Mouse (Mus musculus): Measurements from ENCODE around the gene Svs1. TPM values are rescaled to one million over a fixed set of nuclear protein-coding genes. Genes with fewer than 3 reads are reported as not detected.

Gene Svs1
- polyA plus RNA-seq, 1 experiment from 2014 or later: not detected

DNA sequence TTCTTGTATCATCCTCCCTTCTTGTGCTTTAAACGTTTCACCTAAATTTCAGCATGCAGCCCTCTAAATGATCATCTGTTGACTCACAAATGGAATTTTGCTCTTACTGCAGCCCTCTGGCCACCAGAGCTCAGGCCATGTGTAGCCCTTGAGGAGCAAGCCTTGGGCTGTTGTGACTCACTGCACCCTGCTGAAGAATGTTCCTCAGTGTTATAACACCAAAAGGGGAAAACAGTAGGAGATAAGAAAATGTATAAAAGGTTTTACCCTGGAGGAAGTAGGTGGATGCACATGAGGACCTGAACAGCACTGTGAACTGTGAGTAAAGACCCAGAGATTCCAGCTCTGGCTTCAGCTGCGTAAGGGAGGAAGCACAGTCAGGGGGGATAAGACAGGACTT lies 12.0 kb upstream of the Svs1 start, which contains the start of gene Doxl2:
Gene Doxl2 (plus strand): TSS at position 301 of the 400 bp plus-strand sequence.
- 80% methylated on average over 2 of the region's 2 CpGs for WGBS

DNA sequence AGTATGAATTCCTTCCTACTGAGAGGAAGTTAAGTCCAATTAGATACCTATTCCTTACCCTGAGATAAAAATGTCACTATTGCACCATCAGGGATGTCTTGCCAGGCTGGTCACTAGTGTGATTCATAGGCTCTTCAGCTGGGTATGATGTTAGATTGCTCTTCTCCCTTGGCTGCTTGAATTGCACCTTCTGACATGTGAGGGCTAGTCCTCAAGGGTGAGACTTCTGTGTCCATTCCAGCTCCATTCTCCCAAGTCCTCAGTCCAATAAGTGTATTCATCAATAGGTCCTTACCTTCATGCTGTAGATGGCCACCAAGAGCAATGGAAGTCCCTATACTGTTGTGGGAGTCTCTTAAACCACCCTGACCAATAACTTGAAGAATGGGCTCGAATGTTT lies 7.0 kb upstream of the Svs1 start:
- H3K4me2 ChIP-seq: no peak overlapping the region
- H3K27me3 ChIP-seq: no peaks in the 10 kb centered on the region
- H3K4me3 ChIP-seq: no peak overlapping the region
- no peaks in the 10 kb centered on the region for H3K4me1 ChIP-seq
- H3K9me3 ChIP-seq: no peaks in the 10 kb centered on the region
- no peak overlapping the region for H3K9ac ChIP-seq
- no peak overlapping the region for H3K27ac ChIP-seq
- H3K36me3 ChIP-seq: no peaks in the 10 kb centered on the region
- no peak for ATAC-seq (ENCODE audit: insufficient number of reproducible peaks, insufficient read depth, low FRiP score, low TSS enrichment, low read depth)
- WGBS: 43% methylated on average over 1 of the region's 1 CpGs

More for the DNA sequence above, 12.0 kb upstream of the Svs1 start, which contains the start of gene Doxl2:
- no peaks in the 10 kb centered on the region for H3K27me3 ChIP-seq
- no peak within 1 kb of the TSS for H3K4me3 ChIP-seq
- no peak for ATAC-seq (ENCODE audit: insufficient number of reproducible peaks, insufficient read depth, low FRiP score, low TSS enrichment, low read depth)
- H3K9me3 ChIP-seq: no peaks in the 10 kb centered on the region
- no peak within 1 kb of the TSS for H3K9ac ChIP-seq
- no peaks in the 10 kb centered on the region for H3K36me3 ChIP-seq
- no peak within 1 kb of the TSS for H3K27ac ChIP-seq
- H3K4me2 ChIP-seq: no peak within 1 kb of the TSS
- H3K4me1 ChIP-seq: no peaks in the 10 kb centered on the region

GRCm38 (mm10) chr6:48982305-48982704 lies 4.4 kb upstream of the Svs1 start:
- WGBS: 80% methylated on average over 3 of the region's 3 CpGs
- no peaks in the 10 kb centered on the region for H3K36me3 ChIP-seq

GRCm38 (mm10) chr6:48989971-48990370 lies 3.3 kb downstream of the Svs1 start:
- H3K36me3 ChIP-seq: no peaks in the 10 kb centered on the region

More at GRCm38 (mm10) chr6:48982305-48982704, 4.4 kb upstream of the Svs1 start:
- ATAC-seq (ENCODE audit: insufficient number of reproducible peaks, insufficient read depth, low FRiP score, low TSS enrichment, low read depth): no peak
- no peaks in the 10 kb centered on the region for H3K27me3 ChIP-seq
- H3K4me3 ChIP-seq: no peak overlapping the region
- no peak overlapping the region for H3K9ac ChIP-seq
- no peaks in the 10 kb centered on the region for H3K9me3 ChIP-seq
- H3K4me1 ChIP-seq: no peaks in the 10 kb centered on the region
- no peak overlapping the region for H3K27ac ChIP-seq
- no peak overlapping the region for H3K4me2 ChIP-seq

DNA sequence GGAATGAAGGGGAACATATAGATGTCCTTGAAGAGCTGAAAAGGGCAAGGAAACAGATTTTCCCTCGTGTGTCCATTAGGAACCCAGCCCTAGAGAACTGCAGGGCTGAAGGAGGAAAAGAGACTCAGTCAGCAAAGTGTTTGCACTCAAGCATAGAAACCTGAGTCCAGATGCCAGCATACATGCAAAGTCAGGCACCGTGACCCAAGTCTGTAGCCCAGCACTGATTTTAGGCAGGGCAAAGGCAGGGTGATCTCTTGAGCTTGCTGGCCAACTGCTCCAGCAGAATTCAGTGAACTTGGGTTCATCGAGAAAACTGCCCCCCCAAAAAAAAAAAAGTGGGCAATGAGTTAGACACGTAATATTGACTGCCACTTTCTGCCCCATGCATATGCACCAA lies 5.3 kb downstream of the Svs1 start:
- 74% methylated on average over 4 of the region's 4 CpGs for WGBS

More at GRCm38 (mm10) chr6:48989971-48990370, 3.3 kb downstream of the Svs1 start:
- H3K4me3 ChIP-seq: no peak overlapping the region
- H3K9me3 ChIP-seq: no peaks in the 10 kb centered on the region
- H3K4me1 ChIP-seq: no peaks in the 10 kb centered on the region
- H3K4me2 ChIP-seq: no peak overlapping the region
- WGBS: 91% methylated on average over 5 of the region's 5 CpGs
- H3K9ac ChIP-seq: no peak overlapping the region
- H3K27me3 ChIP-seq: no peaks in the 10 kb centered on the region
- no peak overlapping the region for H3K27ac ChIP-seq
- ATAC-seq (ENCODE audit: insufficient number of reproducible peaks, insufficient read depth, low FRiP score, low TSS enrichment, low read depth): no peak

GRCm38 (mm10) chr6:48998186-48998585 lies 11.5 kb downstream of the Svs1 start:
- no peaks in the 10 kb centered on the region for H3K36me3 ChIP-seq
- H3K4me1 ChIP-seq: no peaks in the 10 kb centered on the region
- WGBS: 57% methylated on average over 6 of the region's 6 CpGs
- no peak overlapping the region for H3K4me2 ChIP-seq
- ATAC-seq (ENCODE audit: insufficient number of reproducible peaks, insufficient read depth, low FRiP score, low TSS enrichment, low read depth): no peak
- no peaks in the 10 kb centered on the region for H3K27me3 ChIP-seq
- H3K9ac ChIP-seq: no peak overlapping the region
- no peak overlapping the region for H3K4me3 ChIP-seq
- no peak overlapping the region for H3K27ac ChIP-seq
- no peaks in the 10 kb centered on the region for H3K9me3 ChIP-seq

More for the DNA sequence above, 5.3 kb downstream of the Svs1 start:
- Histone ChIP-seq H3K4me2 (no peak overlapping the region), H3K36me3 (no peaks in the 10 kb centered on the region), H3K27me3 (no peaks in the 10 kb centered on the region), H3K27ac (no peak overlapping the region), H3K9me3 (no peaks in the 10 kb centered on the region), H3K4me3 (no peak overlapping the region), H3K9ac (no peak overlapping the region), H3K4me1 (no peaks in the 10 kb centered on the region)
- ATAC-seq (ENCODE audit: insufficient number of reproducible peaks, insufficient read depth, low FRiP score, low TSS enrichment, low read depth): no peak

- 81% methylated on average over 4 of the region's 4 CpGs for WGBS
Observed at GRCm38 (mm10) chr6:48998796-48999195, 12.1 kb downstream of the Svs1 start.

DNA sequence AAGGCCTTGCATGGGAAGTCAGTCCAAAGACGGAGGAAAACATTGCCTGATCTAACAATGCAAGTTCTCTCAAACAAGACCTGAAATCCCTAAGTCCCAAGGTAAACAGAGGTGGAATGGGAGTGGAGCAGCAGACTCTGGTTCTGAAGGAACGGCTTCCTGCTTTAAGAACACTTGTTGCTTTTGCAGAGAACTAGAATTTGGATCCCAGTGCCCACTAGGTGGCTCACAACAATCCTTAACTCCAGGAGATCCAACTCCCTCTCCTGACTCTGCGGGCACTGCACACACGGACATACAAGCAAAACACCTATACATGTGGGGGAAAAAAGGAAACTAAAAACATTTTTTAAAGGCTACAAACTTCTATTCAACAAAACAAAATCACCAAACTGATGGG lies 16.7 kb downstream of the Svs1 start:
- ATAC-seq (ENCODE audit: insufficient number of reproducible peaks, insufficient read depth, low FRiP score, low TSS enrichment, low read depth): no peak
- WGBS: 41% methylated on average over 4 of the region's 4 CpGs
- no peaks in the 10 kb centered on the region for H3K36me3 ChIP-seq
- H3K4me2 ChIP-seq: no peak overlapping the region
- H3K27ac ChIP-seq: no peak overlapping the region
- no peaks in the 10 kb centered on the region for H3K27me3 ChIP-seq
- H3K9me3 ChIP-seq: no peaks in the 10 kb centered on the region
- H3K4me1 ChIP-seq: peaks cover 2% of the 10 kb centered on the region
- no peak overlapping the region for H3K4me3 ChIP-seq
- no peak overlapping the region for H3K9ac ChIP-seq

More at GRCm38 (mm10) chr6:48998796-48999195, 12.1 kb downstream of the Svs1 start:
- no peak overlapping the region for H3K4me2 ChIP-seq
- H3K9me3 ChIP-seq: no peaks in the 10 kb centered on the region
- no peaks in the 10 kb centered on the region for H3K4me1 ChIP-seq
- no peaks in the 10 kb centered on the region for H3K27me3 ChIP-seq
- no peak for ATAC-seq (ENCODE audit: insufficient number of reproducible peaks, insufficient read depth, low FRiP score, low TSS enrichment, low read depth)
- H3K36me3 ChIP-seq: no peaks in the 10 kb centered on the region
- H3K4me3 ChIP-seq: no peak overlapping the region
- H3K27ac ChIP-seq: no peak overlapping the region
- no peak overlapping the region for H3K9ac ChIP-seq

DNA sequence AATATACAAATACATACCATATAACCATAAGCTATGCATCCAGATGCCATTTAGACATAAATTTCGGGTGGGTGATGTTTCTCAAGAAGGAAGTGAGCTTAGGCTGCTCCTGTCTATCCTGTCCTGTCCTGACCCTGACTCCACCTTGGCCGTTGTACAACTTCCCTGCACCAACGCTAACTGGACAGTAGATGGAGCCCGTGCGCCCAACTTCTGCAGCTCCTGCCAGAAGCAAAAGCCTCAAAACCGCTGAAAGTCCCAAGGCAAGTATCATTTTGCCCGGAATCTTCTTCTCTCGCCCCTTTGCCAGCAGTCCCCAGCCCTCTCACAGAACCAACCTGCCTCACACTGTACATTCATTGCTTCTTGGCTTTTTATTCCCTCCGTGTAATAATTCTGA lies 21.3 kb downstream of the Svs1 start:
- WGBS: 1% methylated on average over 9 of the region's 9 CpGs
- H3K4me3 ChIP-seq: peak overlapping the region; percentile 36

DNA sequence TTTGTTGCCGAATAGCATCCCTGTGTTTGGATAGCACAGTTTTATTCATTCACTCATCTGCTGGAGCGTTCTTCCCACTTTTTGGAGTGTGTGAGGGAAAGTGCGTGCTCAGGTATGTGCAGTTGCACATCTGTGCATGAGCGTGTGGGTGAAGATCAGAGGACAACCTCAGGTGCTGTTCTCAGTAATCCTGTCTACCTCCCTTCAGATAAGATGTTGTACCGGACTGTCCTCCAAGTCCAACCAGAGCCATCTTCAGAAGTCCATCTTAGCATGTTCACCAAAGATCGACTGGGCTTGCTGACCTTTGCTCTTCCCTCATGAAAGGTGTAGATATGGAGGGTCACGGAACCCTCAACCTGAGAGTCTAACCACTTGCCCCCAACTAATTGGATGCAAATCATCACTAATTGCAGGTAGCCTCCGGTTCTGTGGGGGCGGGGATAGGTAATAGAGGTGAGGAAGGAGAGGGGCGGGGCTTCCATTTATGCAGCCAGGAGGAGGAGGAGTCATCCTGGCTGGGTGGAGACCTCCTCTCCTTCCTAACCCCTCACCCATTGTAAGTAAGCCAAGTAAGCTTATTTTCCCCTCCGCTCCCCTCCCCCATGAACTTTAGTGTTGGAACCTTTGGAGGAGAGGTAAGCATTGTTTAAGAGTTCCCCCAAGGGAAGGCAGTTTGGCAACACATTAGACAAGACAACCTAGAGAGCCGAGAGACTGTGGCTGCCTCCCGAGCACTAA lies 21.9 kb downstream of the Svs1 start:
- peak overlapping the region; percentile 12; the same call in 1 of the 2 replicates for H3K27ac ChIP-seq
- H3K9ac ChIP-seq: peak overlapping the region; percentile 32; the same call in 1 of the 2 replicates
- no peaks in the 10 kb centered on the region for H3K9me3 ChIP-seq
- 23% methylated on average over 13 of the region's 13 CpGs for WGBS
- H3K27me3 ChIP-seq: no peaks in the 10 kb centered on the region
- H3K4me2 ChIP-seq: peak overlapping the region; percentile 58
- no peaks in the 10 kb centered on the region for H3K36me3 ChIP-seq
- H3K4me1 ChIP-seq: peaks cover 12% of the 10 kb centered on the region
- peak overlapping the region; percentile 36 for H3K4me3 ChIP-seq
- no peak for ATAC-seq (ENCODE audit: insufficient number of reproducible peaks, insufficient read depth, low FRiP score, low TSS enrichment, low read depth)

More for the DNA sequence above, 21.3 kb downstream of the Svs1 start:
- no peaks in the 10 kb centered on the region for H3K9me3 ChIP-seq
- H3K27ac ChIP-seq: no peak overlapping the region
- ATAC-seq (ENCODE audit: insufficient number of reproducible peaks, insufficient read depth, low FRiP score, low TSS enrichment, low read depth): no peak
- peaks cover 12% of the 10 kb centered on the region for H3K4me1 ChIP-seq
- peak overlapping the region; percentile 58 for H3K4me2 ChIP-seq
- no peaks in the 10 kb centered on the region for H3K27me3 ChIP-seq
- H3K36me3 ChIP-seq: no peaks in the 10 kb centered on the region
- 0 out of 2 replicates have a peak overlapping the region, but pooled peaks have one; percentile 32 for H3K9ac ChIP-seq

DNA sequence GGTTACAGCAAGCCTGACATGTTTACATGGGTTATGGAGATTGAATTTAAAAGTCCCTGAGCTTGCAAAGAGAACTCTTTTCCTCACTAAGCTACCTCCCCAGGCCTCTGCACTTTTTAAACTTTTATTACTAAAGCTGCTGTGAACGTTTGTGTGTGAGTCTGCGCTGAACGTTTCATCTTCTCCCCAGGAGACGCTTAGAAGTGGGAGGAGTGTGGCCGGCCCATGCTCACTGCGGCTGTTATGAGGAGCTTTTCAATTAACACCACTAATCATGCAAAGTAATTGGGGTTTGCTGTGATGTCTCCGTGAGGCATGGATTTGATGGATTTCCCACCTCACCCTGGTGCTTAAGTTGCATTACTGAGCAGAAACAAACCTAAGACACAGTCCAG lies 22.5 kb downstream of the Svs1 start:
- Histone ChIP-seq H3K4me2 (peak overlapping the region; percentile 58), H3K27ac (no peak overlapping the region)

DNA sequence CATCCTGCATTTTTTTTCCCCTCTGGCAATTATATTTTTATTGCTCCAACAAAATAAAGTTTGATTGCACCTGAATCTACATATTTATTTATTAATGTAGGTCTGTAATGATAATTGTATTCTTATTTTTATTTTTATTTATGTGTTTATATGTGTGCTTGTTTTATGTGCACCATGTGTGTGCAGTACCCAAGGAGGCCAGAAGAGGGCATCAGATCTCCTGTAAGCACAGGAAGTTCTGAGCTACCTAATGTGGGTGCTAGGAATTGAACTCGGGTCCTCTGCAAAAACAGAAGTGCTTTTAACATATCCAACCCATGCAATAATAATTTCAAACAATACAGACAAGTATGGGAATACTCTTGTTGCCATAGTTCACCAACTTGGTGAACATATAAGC lies 23.0 kb downstream of the Svs1 start:
- Histone ChIP-seq H3K27ac (no peak overlapping the region), H3K4me2 (no peak overlapping the region), H3K36me3 (no peaks in the 10 kb centered on the region), H3K27me3 (no peaks in the 10 kb centered on the region), H3K4me1 (peaks cover 12% of the 10 kb centered on the region), H3K9ac (no peak overlapping the region), H3K4me3 (no peak overlapping the region), H3K9me3 (no peaks in the 10 kb centered on the region)
- ATAC-seq (ENCODE audit: insufficient number of reproducible peaks, insufficient read depth, low FRiP score, low TSS enrichment, low read depth): no peak
- WGBS: 88% methylated on average over 1 of the region's 1 CpGs

More for the DNA sequence above, 22.5 kb downstream of the Svs1 start:
- Histone ChIP-seq H3K36me3 (no peaks in the 10 kb centered on the region), H3K9ac (no peak overlapping the region), H3K27me3 (no peaks in the 10 kb centered on the region), H3K9me3 (no peaks in the 10 kb centered on the region), H3K4me1 (peaks cover 12% of the 10 kb centered on the region), H3K4me3 (peak overlapping the region; percentile 36; the same call in 1 of the 2 replicates)
- 43% methylated on average over 7 of the region's 7 CpGs for WGBS
- no peak for ATAC-seq (ENCODE audit: insufficient number of reproducible peaks, insufficient read depth, low FRiP score, low TSS enrichment, low read depth)
